Mouse (Mus musculus): ENCODE results near the gene Myo7a. TPM values are rescaled to one million over a fixed set of nuclear protein-coding genes. Genes with fewer than 3 reads are reported as not detected.

The Myo7a gene
- 10 to 100 TPM; 13.8 to 16.0 TPM for total RNA-seq (2023)

GRCm38 (mm10) chr7:98119179-98119960 is at the start of gene Myo7a:
Gene Myo7a (minus strand): TSS chr7:98119524.

DNA sequence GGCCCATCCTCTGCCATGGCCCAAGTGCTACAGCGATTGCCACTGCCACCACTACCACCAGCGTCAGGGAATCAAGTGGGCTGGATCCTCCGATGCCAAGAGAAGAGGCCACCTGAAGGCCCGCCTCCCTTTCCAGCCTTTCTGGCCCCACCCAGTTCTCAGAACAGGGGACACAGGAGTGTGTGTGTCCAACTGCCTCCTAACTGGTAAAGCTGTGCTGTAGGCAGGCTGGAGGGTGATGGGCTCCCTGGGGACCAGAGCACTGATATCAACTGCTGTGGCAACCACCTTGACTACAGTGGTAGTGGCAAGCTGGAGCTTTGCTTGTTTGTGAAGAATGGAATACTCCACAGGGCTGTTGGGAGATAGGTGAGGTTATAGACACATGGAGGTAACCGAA is 26.1 kb upstream of the Myo7a start, which contains the start of gene Omp:
Gene Omp (minus strand): TSS at position 101 of the 400 bp plus-strand sequence.

Other genes with a start within 250 kb of the Myo7a start
- not detected for gene Gdpd4, start 199.6 kb downstream of the Myo7a start, total RNA-seq (2023)
- gene Omp, start 26.0 kb upstream of the Myo7a start, total RNA-seq (2023): under 1 TPM; 0.18 to 0.26 TPM
- 1 to 10 TPM; 1.8 to 3.4 TPM for gene Capn5, start 58.8 kb upstream of the Myo7a start, total RNA-seq (2023)
- gene B3gnt6, start 80.0 kb upstream of the Myo7a start, total RNA-seq (2023): not detected
- 10 to 100 TPM; 30.8 to 39.3 TPM for gene Acer3, start 201.7 kb upstream of the Myo7a start, total RNA-seq (2023)
- gene Tsku, start 241.8 kb upstream of the Myo7a start, total RNA-seq (2023): under 1 TPM in 1 of 2 experiments, not detected in 1; 0.20 TPM